Mouse (Mus musculus): ENCODE results near the gene 2700049A03Rik.

Gene 2700049A03Rik

GRCm38 (mm10) chr12:71269367-71269766 is 132.7 kb downstream of the 2700049A03Rik start:
- no peak for DNase-seq (ENCODE audit: low spot score)

DNA sequence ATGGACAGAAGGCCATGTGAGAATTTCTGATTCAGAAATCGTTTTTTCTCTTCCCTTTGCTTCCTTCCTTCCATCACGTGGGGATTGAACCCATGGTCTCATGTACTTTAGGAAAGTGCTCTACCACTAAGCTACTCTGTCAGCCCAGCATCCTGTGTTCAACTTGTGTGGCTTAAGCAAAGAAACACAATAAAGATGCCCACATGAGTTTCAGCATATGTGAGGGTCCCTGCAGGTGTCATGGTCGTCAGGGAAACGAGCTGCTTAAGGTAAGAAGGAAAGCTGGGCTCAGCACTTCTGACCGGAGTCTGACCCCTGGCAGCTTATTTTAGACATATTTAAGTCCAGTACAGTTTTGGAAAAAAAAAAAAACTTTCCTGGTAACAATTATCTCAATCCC is 134.5 kb downstream of the 2700049A03Rik start:
- DNase-seq (ENCODE audit: low spot score) = no peak

DNA sequence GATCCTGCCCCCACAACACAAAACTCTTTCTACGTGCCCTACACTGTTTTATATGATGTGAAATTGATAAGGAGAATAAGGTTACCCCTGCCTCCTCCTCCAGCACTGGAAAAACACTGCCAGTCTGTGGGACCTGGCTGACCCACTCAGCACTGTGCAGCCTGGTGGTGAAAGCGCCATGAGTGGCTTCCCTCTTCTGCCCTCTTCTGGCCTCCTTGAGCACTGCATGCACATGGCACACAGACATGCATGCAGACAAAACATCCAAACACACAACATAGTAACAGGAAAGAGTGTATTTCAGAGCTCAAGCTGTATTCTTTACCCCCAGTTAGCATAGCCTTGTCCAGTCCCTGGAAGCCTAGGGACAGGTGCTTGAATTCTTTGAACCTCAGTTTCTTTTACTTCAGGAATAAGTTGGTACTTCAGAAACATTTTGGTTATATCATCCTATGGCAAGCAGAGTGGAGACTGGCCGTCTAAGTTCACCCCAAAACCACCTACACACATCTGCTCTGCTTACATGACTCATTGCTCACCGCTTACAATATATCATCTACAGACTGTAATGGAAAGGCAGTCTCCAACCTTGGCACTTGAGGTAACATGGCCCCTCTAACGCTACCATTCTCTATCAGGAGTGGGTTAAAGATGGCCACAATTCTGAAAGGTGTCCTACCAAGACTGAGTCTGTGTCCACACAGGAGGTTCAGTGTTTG is 138.0 kb downstream of the 2700049A03Rik start:
- DNase-seq (ENCODE audit: low spot score) = no peak

GRCm38 (mm10) chr12:71275906-71276595 is 139.4 kb downstream of the 2700049A03Rik start:
- DNase-seq (ENCODE audit: low spot score) = no peak

GRCm38 (mm10) chr12:71279521-71280262 is 143.0 kb downstream of the 2700049A03Rik start:
- peak; percentile 25 for DNase-seq (ENCODE audit: low spot score)

DNA sequence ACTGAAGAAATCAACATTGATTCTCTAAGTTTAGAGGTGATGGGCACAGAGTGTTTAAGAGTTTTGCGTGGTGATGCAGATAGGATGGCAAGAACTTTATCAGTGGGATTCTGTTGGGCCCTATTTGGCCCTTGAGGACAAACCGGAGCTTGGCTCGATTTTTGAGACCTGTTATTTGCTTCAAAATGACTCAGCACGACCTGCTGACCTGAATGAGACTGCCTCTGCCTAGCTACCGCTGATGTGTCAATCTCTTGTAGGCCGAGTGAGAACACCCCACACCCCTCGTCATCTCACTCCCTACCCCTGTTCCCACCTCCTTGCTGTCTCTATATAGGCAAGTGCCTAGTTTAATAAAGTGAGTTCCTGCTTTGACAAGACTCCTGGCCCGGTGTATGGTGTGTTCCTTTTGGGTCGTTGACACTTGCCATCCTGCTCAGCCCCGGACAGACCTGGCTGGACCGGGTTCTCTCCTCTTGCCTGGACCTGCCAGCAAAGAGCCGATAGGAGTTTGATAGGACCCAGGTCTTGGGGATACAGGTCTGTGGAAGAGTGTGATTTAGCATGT is 144.6 kb downstream of the 2700049A03Rik start:
- DNase-seq (ENCODE audit: low spot score) = no peak

DNA sequence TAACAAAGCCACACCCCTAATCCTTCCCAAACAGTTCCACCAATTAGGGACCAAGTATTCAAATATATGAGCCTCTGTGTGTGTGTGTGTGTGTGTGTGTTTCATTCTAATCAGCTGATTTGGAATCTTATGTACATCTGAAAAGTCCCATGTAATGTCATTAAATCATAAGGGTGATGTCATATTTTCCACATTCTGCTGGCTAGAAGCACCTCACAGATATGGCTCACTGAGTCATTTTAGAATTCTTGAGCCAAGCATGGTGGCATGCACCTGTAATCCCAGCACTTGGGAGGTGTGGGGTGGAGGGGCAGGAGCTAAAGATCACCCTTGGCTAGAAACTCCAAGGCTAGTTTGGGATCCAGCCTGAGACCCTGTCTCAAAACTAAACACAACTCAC is 148.8 kb downstream of the 2700049A03Rik start:
- no peak for DNase-seq (ENCODE audit: low spot score)

DNA sequence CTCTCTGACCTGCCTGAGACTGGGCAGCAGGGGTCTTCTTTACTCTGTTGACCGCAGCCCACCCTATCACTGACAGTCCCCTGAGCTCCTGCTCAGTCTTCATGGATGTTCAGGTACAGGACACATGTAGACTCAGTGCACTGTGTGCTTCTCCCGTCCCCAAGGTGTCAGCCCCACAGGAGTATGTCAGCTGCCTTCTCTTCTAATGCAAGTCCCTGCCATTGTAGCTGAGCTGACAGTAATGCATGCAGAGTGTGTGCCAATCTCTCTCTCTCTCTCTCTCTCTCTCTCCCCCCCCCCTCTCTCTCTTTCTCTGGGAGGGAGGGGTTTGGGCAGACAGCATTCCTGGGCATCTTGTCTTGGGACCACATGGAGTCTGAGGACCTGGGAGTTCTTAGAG is 153.8 kb downstream of the 2700049A03Rik start:
- DNase-seq (ENCODE audit: low spot score) = no peak
